Mouse (Mus musculus): ENCODE data around the gene Mapk11.

Gene Mapk11

DNA sequence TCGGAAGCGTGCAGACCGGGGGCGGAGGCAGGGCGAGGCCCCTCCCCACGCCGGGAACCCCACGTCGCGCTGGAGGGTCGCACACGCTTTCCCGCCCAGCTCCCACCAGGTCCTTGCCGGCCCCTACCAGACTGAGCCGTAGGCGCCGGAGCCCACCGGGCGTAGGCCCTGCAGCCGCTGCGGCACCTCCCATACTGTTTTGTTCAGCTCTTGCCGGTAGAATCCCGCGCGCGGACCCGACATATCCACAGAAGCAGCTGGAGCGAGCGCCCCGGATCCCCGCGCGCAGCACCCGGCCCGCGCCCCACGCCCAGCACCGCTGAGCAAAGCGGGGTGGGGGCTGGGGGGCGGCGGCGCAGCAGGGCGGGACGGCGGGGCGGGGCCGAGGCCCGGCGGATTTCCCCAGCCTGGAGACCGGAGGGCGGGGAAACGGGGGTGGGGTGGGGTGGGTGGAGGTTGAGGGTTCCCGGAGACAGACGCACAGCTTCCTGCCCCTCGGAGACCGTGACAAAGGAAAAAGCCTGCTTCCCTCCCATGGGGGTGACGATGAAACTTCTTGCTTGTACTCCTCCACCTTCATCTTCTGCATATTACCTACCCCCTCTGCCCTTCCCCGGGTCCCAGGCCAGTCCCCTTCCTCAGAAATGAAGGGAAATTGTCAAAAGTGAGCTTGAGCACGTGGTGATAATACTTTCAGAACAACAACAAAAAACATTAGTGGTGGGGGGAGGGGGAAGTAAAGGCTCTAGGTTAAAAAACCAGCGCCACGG, at the start of gene Mapk11:
TSS of gene Mapk11 (minus strand) at position 358 of the 770 bp plus-strand sequence.
- no peak for DNase-seq (ENCODE audit: low spot score)

DNA sequence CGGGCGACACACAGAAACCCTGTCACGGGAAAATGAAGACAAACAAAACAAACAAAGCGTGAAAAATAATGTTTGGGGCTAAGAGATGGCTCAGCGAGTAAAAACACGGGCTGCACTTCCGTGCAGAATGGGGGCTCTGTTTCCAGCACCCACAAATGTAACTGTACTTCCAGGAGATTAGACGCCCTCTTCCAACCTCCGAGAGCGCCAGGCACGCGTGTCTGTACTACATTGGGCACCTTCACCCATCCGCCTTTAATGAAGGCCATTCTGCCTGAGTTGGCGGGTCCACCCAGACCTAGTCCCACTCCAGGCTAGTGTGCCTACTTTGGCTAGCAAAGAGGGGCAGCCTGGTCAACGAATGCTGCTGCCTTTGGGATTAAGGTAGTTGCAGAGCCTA, 47.6 kb upstream of the Mapk11 start:
- DNase-seq (ENCODE audit: low spot score): no peak

DNA sequence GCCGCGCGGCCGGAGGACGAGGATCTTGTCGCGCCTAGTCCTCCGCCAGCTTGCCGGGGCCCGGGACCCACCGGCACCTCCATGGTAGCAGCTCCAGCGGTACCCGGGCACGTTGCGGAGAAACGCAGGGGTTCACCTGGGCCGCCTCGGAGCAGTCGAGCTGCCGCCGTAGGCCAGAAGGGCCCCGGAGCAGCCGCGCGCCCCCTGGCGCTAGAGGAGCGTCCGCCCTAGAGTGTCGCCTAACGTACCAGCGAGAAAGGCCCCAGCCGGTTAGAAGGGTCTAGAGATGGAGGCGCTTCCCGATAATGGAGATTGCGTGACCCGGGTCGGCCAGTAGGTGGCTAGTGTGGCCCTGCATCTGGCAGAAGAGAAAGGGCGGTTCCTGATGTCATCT, 46.9 kb upstream of the Mapk11 start, which contains the start of gene Dennd6b:
TSS of gene Dennd6b (minus strand) at position 184 of the 394 bp plus-strand sequence.
- DNase-seq (ENCODE audit: low spot score): peak; percentile 96

DNA sequence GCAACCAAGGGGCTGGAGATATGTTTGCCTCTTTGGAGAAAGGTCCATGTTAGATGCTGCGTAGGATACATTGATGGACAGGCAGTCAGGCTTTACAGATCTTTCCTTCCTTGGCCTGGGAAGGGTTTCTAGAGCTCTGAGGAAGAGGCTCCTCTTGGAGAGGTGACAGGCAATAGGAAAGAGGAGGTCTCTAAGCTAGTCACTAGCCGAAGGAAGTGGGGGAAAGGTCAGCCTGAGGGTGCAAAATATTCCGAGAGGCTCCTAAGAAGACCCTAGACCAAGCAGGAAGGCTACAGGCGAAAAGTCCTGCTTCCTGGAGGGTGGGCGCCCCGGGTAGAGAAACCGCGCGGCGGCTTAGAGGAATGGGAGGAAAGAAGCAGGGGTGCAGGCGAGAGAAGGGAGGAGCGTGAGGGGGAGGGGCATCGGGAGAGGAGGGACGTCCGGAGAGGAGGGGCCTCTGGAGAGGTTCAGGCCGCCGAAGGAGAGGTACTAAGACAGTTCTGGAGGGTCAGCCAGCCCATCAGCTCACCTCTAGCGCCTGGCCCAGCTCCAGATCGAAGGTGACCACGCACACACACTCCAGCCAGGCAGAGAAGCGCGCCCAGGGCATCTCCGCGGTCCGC, 46.4 kb upstream of the Mapk11 start:
- DNase-seq (ENCODE audit: low spot score): peak; percentile 85

DNA sequence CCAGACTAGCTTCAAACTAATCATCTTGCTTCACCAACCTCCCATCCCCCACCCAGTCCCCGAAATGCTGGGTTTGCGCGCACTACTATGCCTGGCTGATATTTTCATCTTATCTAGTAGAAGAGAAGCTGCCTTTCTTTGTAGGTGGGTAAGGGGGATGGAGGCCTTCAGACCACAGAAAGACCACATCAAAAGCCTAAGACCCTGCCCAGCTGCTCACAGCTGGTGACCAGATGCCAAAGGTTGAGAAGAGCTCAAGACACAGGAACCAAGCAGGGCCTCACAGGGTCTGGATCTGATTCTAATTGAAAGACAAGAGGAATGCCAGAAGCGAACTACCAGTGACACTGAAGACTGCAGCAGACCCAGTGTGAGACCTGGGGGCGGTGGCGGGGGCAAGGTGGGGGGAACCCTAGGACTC, 45.8 kb upstream of the Mapk11 start:
- no peak for DNase-seq (ENCODE audit: low spot score)

DNA sequence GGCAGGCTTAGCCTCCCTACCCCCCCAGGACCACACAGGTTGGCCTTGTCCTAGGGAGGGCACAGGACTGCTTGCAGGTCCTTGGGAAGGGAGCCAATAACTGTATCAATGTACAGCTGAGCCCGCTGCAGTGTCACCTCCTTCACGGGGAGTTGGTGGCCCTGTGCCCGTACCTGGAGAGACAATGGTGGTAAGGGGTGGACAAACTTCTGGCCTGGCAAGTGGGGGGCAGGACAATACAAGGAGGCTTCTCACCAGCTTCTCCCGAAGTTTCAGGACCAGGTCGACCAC, 35.5 kb upstream of the Mapk11 start:
- DNase-seq (ENCODE audit: low spot score): no peak

DNA sequence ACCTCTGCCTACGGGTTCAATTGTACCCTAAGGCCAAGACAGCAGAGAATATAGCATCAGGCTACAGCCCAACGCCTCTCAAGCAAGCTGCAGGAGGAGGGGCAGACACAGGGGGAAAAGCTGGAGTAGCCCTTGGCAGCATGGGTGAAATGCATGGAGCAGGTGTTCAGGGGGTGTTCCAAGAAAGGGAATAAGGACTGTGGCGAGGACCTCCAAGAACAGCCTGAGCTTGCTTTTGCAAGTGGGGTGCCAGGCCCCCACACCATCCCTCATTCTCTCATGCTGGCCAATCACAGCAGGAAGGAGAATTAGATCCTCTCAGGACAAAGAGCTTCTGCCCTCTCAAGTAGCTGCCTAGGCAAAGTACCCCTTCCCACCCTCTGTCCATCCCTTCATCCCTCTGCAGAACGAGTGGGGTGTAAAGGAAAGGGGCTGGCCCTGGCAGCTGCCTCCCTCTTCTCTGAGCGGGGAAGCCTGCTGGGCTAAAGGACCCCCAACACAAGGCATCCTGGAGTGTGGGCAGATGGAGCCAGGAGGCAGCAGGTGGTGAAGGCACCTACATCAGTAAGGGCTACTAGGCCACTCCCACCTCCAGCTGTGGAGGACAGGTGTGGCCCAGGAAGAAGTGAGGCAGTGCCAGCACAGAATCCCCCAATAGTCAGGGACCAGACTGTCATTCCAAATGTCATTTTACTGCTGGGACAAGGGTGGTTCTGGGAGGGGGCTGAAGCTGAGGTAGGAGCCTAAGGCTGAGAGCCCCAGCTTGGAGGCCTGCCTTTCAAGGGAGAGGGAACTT, 34.9 kb upstream of the Mapk11 start:
- DNase-seq (ENCODE audit: low spot score): no peak

DNA sequence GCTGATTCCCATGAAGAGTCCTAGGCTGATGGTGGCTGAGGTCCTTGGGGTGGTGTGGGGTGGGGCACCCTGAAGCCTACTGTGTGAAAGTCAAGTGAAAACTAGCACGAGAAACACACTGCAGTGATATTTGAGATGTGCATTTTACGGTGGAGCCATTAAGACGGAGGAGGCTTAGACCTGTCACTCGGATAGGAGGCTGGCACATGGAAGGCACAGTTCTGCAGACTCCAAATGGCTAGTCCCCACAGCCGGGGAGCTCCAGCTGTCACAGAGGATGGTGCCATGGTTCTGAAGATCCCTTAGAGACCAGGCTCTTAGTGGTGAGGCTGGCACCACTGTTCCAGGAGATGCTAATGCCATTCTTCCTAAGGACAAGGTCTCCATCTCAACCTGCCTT, 33.4 kb upstream of the Mapk11 start:
- no peak for DNase-seq (ENCODE audit: low spot score)

DNA sequence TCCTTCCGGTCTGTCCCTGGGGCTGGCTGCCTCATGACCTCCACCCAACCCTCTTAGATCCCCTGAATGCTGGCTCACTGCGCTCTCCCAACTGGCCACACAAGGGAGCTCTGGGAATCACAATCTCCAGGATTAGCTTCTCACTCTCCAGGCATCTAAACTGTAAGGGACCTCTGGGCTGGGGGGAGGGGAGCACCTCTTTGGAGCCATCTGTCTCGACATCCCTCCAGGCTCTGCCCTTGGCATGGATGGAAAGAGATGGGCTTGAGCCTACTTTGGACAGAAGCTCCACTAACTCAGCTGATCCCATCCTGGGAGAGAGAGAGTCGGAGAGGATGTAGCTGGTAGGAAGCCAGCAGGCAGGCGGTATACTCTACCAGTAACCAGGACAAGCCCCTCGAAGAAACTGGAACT, 32.9 kb upstream of the Mapk11 start:
- no peak for DNase-seq (ENCODE audit: low spot score)

DNA sequence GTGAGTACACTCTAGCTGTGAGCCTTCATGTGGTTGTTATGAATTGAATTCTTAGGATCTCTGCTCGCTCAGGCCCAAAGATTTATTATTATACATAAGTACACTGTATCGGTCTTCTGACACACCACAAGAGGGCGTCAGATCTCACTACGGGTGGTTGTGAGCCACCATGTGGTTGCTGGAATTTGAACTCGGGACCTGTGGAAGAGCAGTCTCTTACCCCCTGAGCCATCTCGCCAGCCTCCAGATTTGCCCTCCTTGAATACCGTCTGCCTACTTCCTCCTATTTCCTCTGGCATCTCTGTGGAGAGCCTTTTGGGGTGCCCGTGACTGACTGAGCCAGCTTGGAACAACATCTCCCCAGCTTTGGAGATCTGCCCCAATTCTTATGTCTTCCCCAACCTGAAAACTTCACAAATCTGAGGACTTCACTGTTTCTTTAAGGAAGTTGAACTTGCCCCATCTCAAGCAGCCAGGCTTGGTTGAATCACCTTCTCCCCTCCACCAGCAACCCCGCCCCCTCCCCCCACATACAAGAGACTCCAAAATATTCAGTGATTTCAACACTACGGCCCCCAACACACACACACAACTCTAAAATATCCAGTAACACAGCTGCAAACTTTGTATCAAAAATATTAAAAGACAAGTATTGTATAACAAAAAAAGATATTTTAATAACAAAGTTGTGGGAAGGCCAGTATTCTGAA, 32.3 kb upstream of the Mapk11 start:
- no peak for DNase-seq (ENCODE audit: low spot score)

DNA sequence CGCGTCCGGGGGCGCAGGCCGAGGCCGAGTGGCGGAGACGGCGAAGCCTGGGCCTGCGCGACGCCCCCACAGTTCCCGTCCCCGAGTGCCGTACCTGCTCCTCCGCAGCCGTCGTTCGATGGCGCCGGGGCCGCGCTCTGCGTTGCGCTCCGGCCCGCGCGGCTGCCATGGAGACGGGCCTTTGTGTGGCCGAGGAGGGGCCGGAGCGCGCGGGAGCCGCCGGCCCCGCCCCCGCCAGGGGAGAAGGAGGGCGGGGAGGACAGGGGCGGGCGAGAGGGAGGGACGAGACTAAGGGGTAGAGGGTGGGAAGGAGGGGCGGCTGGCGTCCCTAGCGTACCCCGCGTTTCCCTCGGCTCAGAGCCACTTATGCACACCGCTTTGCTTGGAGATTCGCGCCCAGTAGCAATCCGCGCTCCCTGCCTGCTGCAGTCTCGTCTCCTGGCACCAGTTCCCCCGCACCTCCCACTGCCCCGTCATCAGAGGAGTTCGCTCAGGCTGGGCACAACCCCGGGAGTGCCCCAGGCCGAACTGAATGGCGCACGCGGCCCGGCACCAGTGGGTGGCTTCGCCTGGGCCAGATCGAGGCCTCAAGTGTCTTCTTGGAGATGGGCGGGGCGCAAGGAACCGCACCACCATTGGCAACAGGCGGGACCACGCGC, 31.3 kb upstream of the Mapk11 start, which contains the start of gene Plxnb2:
TSS of gene Plxnb2 (minus strand) at position 218 of the 659 bp plus-strand sequence.
- DNase-seq (ENCODE audit: low spot score): peak; percentile 69

DNA sequence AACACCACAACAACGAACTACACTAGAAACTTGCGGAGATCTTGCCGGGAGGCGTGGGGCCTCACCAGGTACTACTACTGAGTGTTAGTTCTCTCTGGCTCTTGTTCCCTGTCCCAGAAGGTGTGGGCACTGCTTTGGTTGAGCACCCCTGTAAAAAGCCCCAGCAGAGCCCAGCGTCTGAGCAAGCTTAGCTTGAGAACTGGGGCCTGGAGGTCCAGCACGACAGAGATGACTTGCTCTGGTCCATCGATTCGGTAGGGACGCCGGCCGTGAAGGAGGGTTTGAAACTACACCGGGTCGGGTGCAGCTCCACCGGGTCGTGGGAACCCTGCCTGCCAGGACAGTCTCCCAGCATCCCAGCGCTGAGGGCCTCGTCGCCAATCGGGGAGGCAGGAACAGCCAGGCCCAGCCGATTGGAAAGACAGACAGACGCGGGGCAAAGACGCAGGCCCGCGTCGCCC, 30.7 kb upstream of the Mapk11 start:
- DNase-seq (ENCODE audit: low spot score): no peak

DNA sequence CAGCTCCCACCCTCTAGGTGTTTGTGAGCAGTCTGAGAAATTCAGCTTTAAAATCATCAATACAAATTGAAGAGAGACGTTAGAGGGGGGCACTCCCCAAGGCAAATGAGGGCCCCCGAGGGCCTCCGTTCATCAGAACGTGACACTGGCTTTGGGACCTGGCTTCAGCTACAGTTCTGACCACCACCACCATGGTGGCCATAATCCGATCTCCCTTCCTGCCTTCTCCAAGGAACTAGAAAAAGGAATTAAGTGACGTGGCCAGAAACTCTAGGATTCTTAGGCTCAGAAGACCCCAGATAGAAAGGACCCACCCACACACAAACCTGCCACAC, 30.2 kb upstream of the Mapk11 start:
- DNase-seq (ENCODE audit: low spot score): no peak

DNA sequence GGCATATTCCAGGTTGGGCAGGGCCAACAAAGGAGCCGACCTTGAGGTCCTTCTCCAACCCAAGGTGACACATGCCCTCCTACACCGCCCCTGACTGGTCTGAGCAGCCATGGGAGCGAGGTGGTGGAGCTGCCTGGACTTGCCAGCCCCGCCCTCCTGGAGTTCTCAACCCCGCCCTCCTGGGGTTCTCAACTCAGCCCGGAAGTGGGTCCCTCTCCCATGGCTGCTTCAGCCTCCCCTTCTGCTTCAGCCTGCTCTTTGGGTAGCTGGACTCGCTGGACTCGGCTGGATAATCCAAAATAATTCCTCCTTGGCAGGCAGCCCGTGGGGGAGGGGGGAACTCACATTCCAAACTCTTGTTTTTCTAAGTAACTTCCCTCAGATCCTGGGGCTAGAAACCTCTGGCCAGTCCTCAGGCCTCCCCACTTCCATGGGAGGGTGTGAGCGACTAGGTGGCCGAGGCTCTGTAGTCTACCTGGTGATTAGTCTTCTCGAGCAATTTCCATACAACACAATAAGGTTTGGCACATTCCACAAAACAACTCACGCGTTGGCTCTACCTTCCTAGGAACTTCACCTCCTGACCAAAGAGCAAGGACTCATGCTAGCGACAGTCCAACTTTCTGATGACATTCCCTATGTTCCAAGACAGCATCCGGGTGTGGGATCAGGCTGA, 29.7 kb upstream of the Mapk11 start:
- DNase-seq (ENCODE audit: low spot score): no peak

DNA sequence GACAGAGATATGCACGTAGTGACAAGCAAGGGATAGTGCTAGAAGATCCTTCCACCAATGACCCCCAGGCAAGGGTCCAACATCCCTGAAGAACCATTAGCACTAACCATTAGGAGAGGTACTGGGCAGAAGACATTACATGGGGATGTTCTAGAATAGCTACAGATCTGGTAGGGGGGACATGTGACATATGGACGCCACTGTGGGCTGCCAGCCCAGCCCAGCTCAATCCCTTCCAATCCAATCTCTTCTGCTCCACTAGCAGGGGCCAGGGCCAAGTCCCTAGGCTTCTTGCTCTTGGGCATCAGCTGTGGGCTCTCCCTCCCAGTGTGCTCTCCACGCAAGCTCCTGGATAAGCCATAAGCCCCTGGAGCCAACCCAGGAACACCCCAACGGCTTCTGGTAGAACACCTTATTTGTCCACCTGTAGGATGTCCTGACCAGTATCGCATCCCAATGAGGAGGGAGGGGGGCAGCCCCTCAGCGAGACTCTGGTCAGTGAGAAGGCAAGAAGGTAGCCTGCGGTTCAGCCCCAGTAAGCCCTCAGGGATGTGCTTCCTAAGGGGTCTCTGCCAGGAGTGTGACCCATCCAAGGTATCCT, 28.9 kb upstream of the Mapk11 start:
- DNase-seq (ENCODE audit: low spot score): no peak

DNA sequence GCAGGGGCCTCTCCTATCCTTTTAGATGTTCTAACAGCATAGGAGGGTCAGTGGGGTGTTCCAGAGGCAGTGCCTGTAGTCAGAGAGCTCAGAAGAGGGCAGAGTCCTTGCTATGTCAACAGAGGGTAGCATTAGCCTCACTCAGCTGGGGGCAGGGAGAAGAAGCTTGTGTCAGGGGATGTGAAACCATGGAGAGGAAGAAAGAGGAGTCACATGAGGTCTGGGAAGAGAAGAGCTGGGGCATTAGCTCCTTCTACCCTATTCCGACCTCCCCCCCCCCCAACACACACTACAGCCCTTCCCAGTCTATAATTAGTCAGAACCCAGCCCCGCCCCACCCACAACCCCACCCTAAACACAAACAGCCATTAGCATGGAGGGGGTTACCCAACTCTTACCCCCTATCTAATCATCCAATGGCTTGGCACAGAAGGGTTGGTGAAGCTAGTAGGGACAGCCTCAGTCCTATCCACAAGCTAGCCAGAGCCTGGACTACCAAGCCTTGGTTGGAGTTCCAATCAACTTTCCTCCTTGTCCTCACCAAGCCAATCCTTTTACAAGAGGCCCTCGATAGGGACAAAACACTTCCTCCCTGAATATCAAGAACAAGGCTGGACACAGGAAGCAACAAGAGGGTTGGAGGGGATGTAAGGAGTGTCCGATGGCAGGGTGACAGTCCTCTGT, 28.3 kb upstream of the Mapk11 start:
- DNase-seq (ENCODE audit: low spot score): no peak

DNA sequence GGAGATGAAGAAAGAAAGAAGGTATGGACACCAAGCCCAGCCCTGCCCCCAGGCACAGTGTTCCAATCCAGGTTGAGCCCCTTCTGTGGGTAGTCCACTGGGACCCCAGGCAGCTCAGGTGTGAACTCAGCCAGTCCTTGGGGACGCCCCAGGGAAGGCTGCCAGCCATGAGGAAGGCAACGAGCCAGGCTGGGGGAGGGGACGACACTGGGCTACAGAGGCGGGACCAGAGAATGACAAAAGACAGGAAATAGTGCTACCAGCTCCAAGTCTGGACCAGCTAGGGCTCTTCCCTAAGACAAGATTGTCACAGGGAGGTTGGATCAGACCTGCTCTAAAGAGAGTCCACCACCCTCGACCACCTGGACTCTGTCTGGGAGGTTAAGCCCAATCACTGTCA, 27.7 kb upstream of the Mapk11 start:
- DNase-seq (ENCODE audit: low spot score): no peak

DNA sequence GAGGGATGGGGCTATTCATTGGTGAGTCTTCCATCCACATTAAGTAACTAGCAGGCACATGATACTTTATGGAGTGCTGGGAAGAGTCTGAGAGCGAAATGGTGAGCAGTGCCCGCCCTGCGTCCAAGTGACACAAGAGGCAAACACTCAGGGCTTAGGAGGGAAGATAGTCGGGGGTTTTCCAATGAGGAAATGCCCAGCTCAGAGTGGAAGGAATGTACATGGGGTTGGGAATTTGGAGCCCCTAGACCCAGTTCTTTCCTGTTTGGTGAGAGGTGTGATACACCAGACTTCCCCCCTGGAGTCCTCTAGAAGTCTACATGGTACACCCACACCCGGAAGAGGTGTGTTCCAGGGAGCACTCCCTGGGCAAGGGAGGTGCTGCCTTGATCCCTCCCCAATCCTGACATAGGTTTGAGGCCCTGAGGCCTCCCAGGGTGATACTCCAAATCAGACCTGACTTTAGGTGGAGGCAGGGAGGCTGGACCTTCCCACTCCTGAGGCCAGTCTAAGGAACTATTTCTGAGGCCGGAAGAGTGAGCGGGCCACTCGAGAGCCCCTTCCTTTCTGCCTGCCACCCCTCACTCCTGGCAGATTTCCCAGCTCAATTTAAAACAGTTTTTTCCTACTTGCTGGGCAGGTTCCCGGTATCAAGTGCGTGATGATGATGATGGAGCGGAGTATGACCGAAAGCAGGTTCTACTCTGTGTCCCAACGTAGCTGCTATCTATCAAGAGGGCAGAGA, 26.2 kb upstream of the Mapk11 start:
- no peak for DNase-seq (ENCODE audit: low spot score)

DNA sequence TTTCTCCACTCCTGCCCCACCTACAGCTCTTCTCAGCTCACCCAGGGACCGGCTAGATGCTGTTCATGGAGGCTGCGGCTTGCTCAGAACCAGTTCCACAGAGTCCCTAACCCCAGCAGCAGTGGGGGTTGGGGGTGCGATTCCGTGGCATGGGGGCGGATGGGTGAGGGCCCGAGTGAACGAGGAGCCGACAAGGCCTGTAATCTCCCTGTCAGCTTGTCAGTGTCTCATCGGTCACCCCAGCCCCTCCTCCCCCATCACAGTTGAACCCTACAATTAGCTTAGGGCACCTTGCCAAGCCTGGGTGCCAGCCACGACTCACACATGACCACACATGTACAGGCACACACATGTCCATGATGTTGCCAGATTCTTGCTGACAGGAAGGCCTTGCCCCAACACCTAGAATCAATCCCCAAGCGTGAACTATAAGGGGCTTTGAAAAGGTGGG, 25.5 kb upstream of the Mapk11 start:
- no peak for DNase-seq (ENCODE audit: low spot score)

DNA sequence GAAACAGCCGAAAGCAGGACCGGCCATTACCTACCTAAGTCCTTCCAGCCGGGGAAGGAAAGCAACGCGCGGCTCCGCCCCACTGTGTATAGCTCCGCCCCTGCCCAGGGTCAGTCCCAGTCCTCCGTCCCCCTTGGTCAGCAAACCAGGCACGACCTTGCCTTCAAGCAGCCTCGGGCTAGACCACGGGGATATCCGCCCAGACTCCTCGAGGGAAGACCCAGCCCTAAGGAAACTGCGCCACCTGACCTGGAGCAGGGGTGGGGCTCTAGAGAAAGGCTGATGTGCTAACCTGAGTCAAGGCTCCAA, 24.4 kb upstream of the Mapk11 start:
- no peak for DNase-seq (ENCODE audit: low spot score)

All from left cerebral cortex, adult 11 months (tissue).